Mouse (Mus musculus) kidney, embryonic 14.5 days (tissue): ENCODE results near the gene Pemt. TPM values are rescaled to one million over a fixed set of nuclear protein-coding genes. Genes with fewer than 3 reads are reported as not detected.

Experiments used
- ATAC-seq: fragments of 200-750 bp; cut with Nextera tagmentation; 2 replicates; pipeline ENCODE4 v1.8.0; 2017; ENCODE audit warnings: moderate number of reproducible peaks, mild to moderate bottlenecking, moderate TSS enrichment, moderate library complexity; ENCODE audit not compliant: low FRiP score, low TSS enrichment
- H3K27ac ChIP-seq: fragments of 300-500 bp; sonication (generic); 2 replicates; pipeline ENCODE4 v1.5.1; 2014; ENCODE audit warnings: low read depth, mild to moderate bottlenecking, low read length, moderate library complexity, mixed read lengths
- H3K27me3 ChIP-seq: fragments of 300-500 bp; sonication (generic); 2 replicates; pipeline ENCODE4 v1.6.1; 2014; ENCODE audit warnings: mild to moderate bottlenecking, low read length; ENCODE audit not compliant: control insufficient read depth, insufficient read depth
- H3K36me3 ChIP-seq: fragments of 300-500 bp; sonication (generic); 2 replicates; pipeline ENCODE4 v1.6.1; 2014; ENCODE audit warnings: low read length, mixed read lengths; ENCODE audit not compliant: control insufficient read depth, insufficient read depth
- H3K4me1 ChIP-seq: fragments of 300-500 bp; sonication (generic); 2 replicates; pipeline ENCODE4 v1.6.1; 2014; ENCODE audit warnings: low read length, mixed read lengths; ENCODE audit not compliant: control insufficient read depth, insufficient read depth
- H3K4me2 ChIP-seq: fragments of 300-500 bp; sonication (generic); replicated peaks from 2 replicates; pipeline ENCODE4 v1.6.1; 2014; ENCODE audit warnings: low read depth, mild to moderate bottlenecking, low read length
- H3K4me3 ChIP-seq: fragments of 300-500 bp; sonication (generic); 2 replicates; pipeline ENCODE4 v1.5.1; 2014; ENCODE audit warnings: mild to moderate bottlenecking, low read length
- H3K9ac ChIP-seq: fragments of 300-500 bp; sonication (generic); 2 replicates; pipeline ENCODE4 v1.6.1; 2014; ENCODE audit warnings: low read depth, mild to moderate bottlenecking, low read length, moderate library complexity
- H3K9me3 ChIP-seq: fragments of 300-500 bp; sonication (generic); 2 replicates; pipeline ENCODE4 v1.6.1; 2016; ENCODE audit warnings: low read length; ENCODE audit not compliant: control insufficient read depth
- WGBS: fragments of 180-500 bp; shearing (Covaris S2); extraction: QIAGEN DNeasy Blood & Tissue Kit; methylation state at CpG from one replicate; pipeline ENCODE4 v1.1.7; 2014; 5-methylcytosine and 5-hydroxymethylcytosine counted together
- polyA plus RNA-seq: library from polyadenylated mRNA; unstranded; fragments of >200 nt; fragmentation: Nextera tagmentation; extraction: Ambion mirVana; gene quantifications from 2 replicates; pipeline ENCODE4 v1.2.1, GENCODE M21; 2014

Pemt gene
- polyA plus RNA-seq, 1 experiment from 2014 or later, result 13.6 TPM

DNA sequence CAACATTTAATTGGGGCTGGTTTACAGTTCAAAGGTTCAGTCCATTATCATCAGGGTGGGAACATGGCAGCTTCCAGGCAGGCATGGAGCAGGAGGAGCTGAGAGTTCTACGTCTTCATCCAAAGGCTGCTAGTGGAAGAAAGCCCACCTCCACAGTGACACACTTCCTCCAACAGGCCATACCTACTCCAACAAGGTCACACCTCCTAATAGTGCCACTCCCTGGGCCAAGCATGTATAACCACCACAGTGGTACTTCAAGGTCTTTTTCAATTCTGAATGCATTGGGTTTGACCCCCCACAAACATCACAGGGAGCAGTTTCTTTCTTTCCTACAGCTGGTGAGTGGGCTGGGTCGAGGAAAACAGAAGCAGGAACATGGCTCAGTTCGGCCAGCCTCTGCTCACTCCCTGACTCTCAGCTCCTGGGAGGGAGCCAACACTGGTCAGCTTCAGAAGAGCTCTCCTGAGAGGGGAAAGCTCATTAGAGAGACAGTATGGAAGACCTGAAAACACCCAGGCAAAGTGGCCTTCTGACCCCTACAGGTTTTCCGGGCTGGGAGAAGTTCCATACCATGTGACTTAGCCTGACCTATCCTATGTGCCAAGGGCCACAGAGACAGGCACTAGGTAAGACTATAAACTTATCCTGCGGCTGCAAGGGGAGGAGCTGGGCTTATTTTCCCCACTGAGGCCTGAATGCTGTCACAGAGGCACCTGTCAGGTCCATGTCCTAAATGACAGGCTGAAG lies 44.9 kb downstream of the Pemt start:
- no peaks in the 10 kb centered on the region for H3K36me3 ChIP-seq
- H3K27ac ChIP-seq, result no peak overlapping the region
- no peaks in the 10 kb centered on the region for H3K4me1 ChIP-seq
- no peaks in the 10 kb centered on the region for H3K27me3 ChIP-seq
- no peak overlapping the region for H3K9ac ChIP-seq
- no peak overlapping the region for H3K4me2 ChIP-seq
- ATAC-seq, result no peak
- H3K9me3 ChIP-seq, result no peaks in the 10 kb centered on the region
- WGBS, result 81% methylated on average over 5 of the region's 5 CpGs
- no peak overlapping the region for H3K4me3 ChIP-seq

DNA sequence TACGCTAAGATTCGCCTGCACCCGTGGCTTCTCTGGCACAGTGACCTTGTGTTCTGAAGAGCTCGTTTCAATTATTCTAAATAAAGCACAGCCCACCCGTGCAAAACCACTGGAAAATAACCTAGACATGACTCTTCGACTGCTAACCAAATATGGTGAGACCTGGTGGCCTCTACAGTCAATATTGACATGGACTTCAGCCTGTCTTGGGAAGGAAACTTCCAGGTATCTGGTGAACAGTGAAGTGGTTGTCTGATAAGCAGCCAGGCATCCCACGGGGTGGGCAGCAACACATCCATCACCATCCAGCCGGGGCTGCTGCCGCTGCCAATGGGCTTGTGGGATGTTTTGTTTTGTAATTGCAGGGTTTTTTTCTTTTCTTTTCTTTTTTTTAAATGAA lies 52.0 kb downstream of the Pemt start:
- no peak overlapping the region for H3K9ac ChIP-seq
- no peak overlapping the region for H3K4me2 ChIP-seq
- H3K4me1 ChIP-seq, result no peaks in the 10 kb centered on the region
- no peaks in the 10 kb centered on the region for H3K27me3 ChIP-seq
- ATAC-seq, result no peak
- no peaks in the 10 kb centered on the region for H3K36me3 ChIP-seq
- H3K9me3 ChIP-seq, result no peaks in the 10 kb centered on the region
- 51% methylated on average over 9 of the region's 9 CpGs for WGBS
- no peak overlapping the region for H3K27ac ChIP-seq
- no peak overlapping the region for H3K4me3 ChIP-seq

DNA sequence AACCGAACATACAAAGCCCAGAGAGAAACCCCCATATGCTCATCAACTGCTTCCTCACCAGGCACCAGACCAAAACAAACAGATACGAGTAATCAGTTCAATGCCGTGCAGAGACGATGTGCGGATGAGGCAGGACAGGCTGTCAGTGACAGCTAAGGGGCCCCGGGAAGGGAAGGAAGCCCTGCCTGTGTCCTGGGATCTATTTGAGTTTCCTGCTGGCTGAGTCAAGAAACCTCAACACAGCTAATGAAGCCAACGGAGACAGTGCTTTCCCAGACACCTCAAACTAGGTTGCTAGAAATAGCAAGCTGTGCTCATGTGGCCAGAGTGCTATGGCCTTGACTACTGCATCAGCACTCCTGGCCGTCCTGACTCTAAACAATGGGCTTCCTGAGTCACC lies 54.9 kb downstream of the Pemt start:
- WGBS, result 57% methylated on average over 8 of the region's 8 CpGs
- H3K27ac ChIP-seq, result no peak overlapping the region
- H3K4me3 ChIP-seq, result no peak overlapping the region
- no peaks in the 10 kb centered on the region for H3K27me3 ChIP-seq
- H3K36me3 ChIP-seq, result no peaks in the 10 kb centered on the region
- no peak overlapping the region for H3K9ac ChIP-seq
- H3K4me1 ChIP-seq, result no peaks in the 10 kb centered on the region
- no peak for ATAC-seq
- no peaks in the 10 kb centered on the region for H3K9me3 ChIP-seq
- H3K4me2 ChIP-seq, result no peak overlapping the region

DNA sequence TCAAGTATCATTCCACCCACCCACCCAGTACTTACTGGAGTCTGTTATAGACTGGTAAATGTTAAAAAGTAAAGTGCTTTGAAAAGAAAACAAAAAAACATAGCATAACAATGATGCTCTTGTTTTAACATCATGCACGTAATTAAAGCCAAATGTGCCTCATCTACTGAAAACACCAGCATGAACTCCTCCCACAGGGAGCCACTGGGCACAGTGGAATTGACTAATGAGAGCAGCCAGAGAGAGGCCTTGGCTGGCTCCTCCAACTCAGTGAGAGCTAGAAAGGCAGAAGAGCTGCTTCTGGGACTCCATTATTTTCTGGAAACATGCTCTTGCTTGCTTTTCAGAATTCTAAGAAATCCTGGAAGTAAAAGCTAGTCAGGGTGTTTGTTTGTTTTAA lies 56.9 kb downstream of the Pemt start:
- ATAC-seq, result no peak
- Histone ChIP-seq H3K4me2 (no peak overlapping the region), H3K27ac (no peak overlapping the region), H3K27me3 (no peaks in the 10 kb centered on the region), H3K9me3 (no peaks in the 10 kb centered on the region), H3K36me3 (no peaks in the 10 kb centered on the region), H3K4me3 (no peak overlapping the region), H3K4me1 (no peaks in the 10 kb centered on the region), H3K9ac (no peak overlapping the region)
- 78% methylated on average over 1 of the region's 1 CpGs for WGBS

DNA sequence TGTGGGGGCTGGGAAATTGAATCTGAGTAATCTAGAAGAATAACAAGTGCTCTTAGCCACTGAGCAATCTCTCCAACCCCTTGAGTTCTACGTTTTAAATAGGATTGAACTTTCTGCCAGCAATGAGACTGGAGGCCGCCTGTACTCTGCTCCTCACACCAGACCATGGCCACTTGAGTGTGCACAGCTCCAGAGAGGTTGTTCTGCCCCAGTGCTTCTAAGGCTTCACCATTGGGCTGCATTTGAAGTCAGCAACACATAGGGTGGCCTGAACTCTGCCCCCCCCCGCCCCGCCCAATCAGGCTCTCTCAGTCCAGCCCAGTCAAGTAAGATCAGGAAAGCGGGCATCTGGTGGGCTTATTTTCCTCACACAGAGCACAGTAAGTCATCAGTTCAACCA lies 68.5 kb downstream of the Pemt start:
- Histone ChIP-seq H3K9ac (no peak overlapping the region), H3K4me2 (no peak overlapping the region), H3K36me3 (no peaks in the 10 kb centered on the region), H3K4me3 (no peak overlapping the region), H3K9me3 (no peaks in the 10 kb centered on the region), H3K4me1 (peaks cover 11% of the 10 kb centered on the region; the same call in 1 of the 2 replicates), H3K27ac (no peak overlapping the region), H3K27me3 (no peaks in the 10 kb centered on the region)
- ATAC-seq, result no peak; the same call in 1 of the 2 replicates
- WGBS, result 75% methylated on average over 5 of the region's 5 CpGs

DNA sequence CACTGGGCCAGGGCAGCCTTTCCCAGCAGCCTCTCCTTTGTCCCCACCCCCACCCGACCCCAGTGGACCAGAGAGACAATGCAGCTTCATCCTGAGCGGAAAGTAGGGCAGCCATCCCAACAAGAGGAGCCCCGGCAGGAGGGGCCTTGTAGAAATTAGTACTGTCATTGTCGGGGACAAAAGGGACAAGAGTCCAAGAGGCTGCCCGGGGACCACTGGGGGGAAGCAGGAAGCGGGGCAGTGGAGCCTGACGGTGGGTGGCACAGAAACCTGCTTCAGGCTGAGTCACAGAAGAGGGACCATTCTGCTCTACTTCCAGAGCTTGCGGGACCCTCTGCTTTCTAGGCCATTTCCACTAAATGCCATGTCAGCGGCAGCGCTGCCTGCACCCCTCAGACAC lies 71.0 kb downstream of the Pemt start:
- no peak overlapping the region for H3K4me3 ChIP-seq
- H3K4me1 ChIP-seq, result peaks cover 11% of the 10 kb centered on the region; the same call in 1 of the 2 replicates
- H3K27me3 ChIP-seq, result no peaks in the 10 kb centered on the region
- no peak overlapping the region for H3K4me2 ChIP-seq
- no peak overlapping the region for H3K9ac ChIP-seq
- ATAC-seq, result no peak
- 48% methylated on average over 10 of the region's 10 CpGs for WGBS
- no peak overlapping the region for H3K27ac ChIP-seq
- H3K36me3 ChIP-seq, result no peaks in the 10 kb centered on the region
- H3K9me3 ChIP-seq, result no peaks in the 10 kb centered on the region

DNA sequence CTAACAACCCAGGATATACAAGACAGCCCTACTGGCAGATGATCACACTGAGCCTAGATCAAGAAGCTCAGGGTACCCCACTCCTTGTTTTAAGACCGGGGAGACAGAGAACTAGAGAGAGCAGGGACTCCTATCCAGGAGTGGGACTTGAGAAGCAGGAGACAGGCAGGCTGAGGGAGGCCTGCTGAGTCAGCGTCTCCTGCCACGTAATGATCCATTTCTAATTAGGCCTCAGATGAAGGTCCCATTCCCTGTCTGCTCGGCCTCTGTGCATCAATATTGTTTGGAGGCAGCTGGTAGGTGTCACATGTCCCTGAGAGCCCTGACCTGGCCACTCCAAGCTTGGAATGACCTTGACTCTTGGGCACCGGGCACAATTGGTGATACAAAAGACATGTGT lies 72.9 kb downstream of the Pemt start:
- Histone ChIP-seq H3K9me3 (no peaks in the 10 kb centered on the region), H3K27ac (no peak overlapping the region)
- 63% methylated on average over 5 of the region's 5 CpGs for WGBS

DNA sequence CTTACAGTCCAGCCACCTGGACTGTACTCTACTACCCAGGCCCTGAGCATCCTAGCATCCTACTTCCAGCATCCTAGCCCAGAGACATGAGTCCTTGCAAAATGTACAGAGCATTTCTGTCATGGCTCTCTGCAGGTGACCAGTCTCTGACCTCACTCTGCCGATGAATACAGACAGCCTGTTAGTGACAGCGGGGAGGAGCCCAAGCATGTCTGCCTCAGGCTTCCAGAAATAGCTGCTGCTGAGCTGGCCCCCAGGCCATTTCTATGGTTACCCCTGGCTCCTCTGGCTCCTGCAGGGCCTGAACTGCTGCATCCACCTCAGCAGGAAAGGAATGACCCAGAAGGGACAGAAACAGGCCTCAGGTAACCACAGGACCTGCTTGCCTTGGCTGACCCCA lies 74.6 kb downstream of the Pemt start:
- no peaks in the 10 kb centered on the region for H3K9me3 ChIP-seq
- WGBS, result 38% methylated on average over 2 of the region's 2 CpGs

More for the DNA sequence above, 72.9 kb downstream of the Pemt start:
- no peaks in the 10 kb centered on the region for H3K27me3 ChIP-seq
- no peak overlapping the region for H3K4me2 ChIP-seq
- H3K9ac ChIP-seq, result no peak overlapping the region
- H3K4me1 ChIP-seq, result peaks cover 11% of the 10 kb centered on the region; the same call in 1 of the 2 replicates
- H3K4me3 ChIP-seq, result no peak overlapping the region
- no peaks in the 10 kb centered on the region for H3K36me3 ChIP-seq
- ATAC-seq, result no peak

DNA sequence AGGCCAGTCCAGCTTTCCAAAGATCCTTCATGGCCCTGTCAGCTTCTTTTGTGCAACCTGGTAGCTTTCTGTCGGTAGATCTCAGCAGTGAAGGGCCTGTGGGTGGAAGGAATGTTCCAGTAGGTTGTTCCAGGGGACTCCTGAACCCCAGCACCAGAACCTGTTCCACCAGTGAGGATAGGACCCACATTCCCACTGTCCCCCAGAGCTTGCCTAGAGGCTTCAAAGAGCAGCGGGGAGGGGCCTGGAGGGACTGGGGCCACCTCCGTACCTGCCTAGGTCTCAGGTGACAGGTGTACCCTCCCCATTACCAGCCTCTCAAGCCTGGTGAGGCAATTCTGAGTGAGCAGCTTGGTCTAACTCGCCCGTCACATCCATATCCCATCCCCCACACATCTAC lies 75.5 kb downstream of the Pemt start:
- H3K4me3 ChIP-seq, result no peak overlapping the region
- no peak overlapping the region for H3K27ac ChIP-seq
- 72% methylated on average over 5 of the region's 5 CpGs for WGBS
- no peaks in the 10 kb centered on the region for H3K27me3 ChIP-seq
- peaks cover 14% of the 10 kb centered on the region for H3K4me1 ChIP-seq
- H3K9me3 ChIP-seq, result no peaks in the 10 kb centered on the region
- ATAC-seq, result no peak
- H3K9ac ChIP-seq, result no peak overlapping the region
- H3K4me2 ChIP-seq, result no peak overlapping the region
- H3K36me3 ChIP-seq, result no peaks in the 10 kb centered on the region

More for the DNA sequence above, 74.6 kb downstream of the Pemt start:
- no peak overlapping the region for H3K4me2 ChIP-seq
- H3K36me3 ChIP-seq, result no peaks in the 10 kb centered on the region
- no peak overlapping the region for H3K4me3 ChIP-seq
- H3K4me1 ChIP-seq, result peaks cover 9% of the 10 kb centered on the region; the same call in 1 of the 2 replicates
- no peaks in the 10 kb centered on the region for H3K27me3 ChIP-seq
- ATAC-seq, result no peak
- no peak overlapping the region for H3K27ac ChIP-seq
- 0 out of 2 replicates have a peak overlapping the region, but pooled peaks have one; percentile 1 for H3K9ac ChIP-seq
